Mouse (Mus musculus) CH12.LX (cell line): ENCODE results near the gene Hoxb7. TPM values are rescaled to one million over a fixed set of nuclear protein-coding genes. Genes with fewer than 3 reads are reported as not detected.

Source experiments
- DNase-seq: peaks from one replicate; pipeline ENCODE4 v3.0.0-alpha.2; 2013; ENCODE audit errors: extremely low read depth
- H3K27ac ChIP-seq: 2 replicates; pipeline ENCODE4 v1.5.1; 2012; ENCODE audit warnings: low read depth, mild to moderate bottlenecking, control low read depth, moderate library complexity; ENCODE audit not compliant: insufficient read depth
- H3K27me3 ChIP-seq: replicated peaks from 2 replicates; pipeline ENCODE3; 2012; ENCODE audit warnings: inconsistent platforms
- H3K36me3 ChIP-seq, 2 experiments: replicated peaks in 1 of 2; 2 replicates each; pipeline versions ENCODE3 to v1.6.1; 2012; ENCODE audit warnings: inconsistent platforms in 1 of 2, low read length in 1 of 2, mild to moderate bottlenecking in 1 of 2, mixed read lengths in 1 of 2, moderate library complexity in 1 of 2; ENCODE audit not compliant: control insufficient read depth in 1 of 2, insufficient read depth in 1 of 2
- H3K4me1 ChIP-seq, 2 experiments: 2 replicates each; pipeline ENCODE4 v1.6.1; 2012; ENCODE audit warnings: inconsistent platforms in 1 of 2, moderate library complexity in 1 of 2; ENCODE audit not compliant: insufficient read depth in 2 of 2, control insufficient read depth in 1 of 2
- H3K4me2 ChIP-seq: 2 replicates; pipeline ENCODE4 v1.6.1; 2012; ENCODE audit warnings: low read depth, mild to moderate bottlenecking, control low read depth; ENCODE audit not compliant: poor library complexity, insufficient read depth, severe bottlenecking
- H3K4me3 ChIP-seq, 3 experiments: fragments of 150-350 bp in 1 of 3; sonication (generic) in 1 of 3; replicated peaks in 1 of 3; 2 replicates each; pipeline versions ENCODE3 to v1.5.1; 2011 to 2012; ENCODE audit warnings: low read depth in 2 of 3, low read length in 2 of 3, mild to moderate bottlenecking in 2 of 3, moderate library complexity in 2 of 3, control low read depth in 1 of 3, improper control_type of control experiment in 1 of 3, inconsistent platforms in 1 of 3, mixed read lengths in 1 of 3; ENCODE audit not compliant: poor library complexity in 1 of 3
- H3K79me2 ChIP-seq: replicated peaks from 2 replicates; pipeline ENCODE4 v1.6.1; 2012; ENCODE audit warnings: mild to moderate bottlenecking, moderate library complexity; ENCODE audit not compliant: control insufficient read depth, poor library complexity, insufficient read depth, severe bottlenecking; ENCODE audit errors: extremely low read depth
- H3K9ac ChIP-seq: 2 replicates; pipeline ENCODE4 v1.6.1; 2012; ENCODE audit warnings: low read depth, mild to moderate bottlenecking, control low read depth, moderate library complexity; ENCODE audit not compliant: insufficient read depth
- H3K9me3 ChIP-seq: replicated peaks from 2 replicates; pipeline ENCODE3; 2012; ENCODE audit warnings: low read length, inconsistent platforms, mixed read lengths
- BHLHE40 ChIP-seq: IDR thresholded peaks from 2 replicates; pipeline ENCODE4 v1.6.1; 2011; ENCODE audit warnings: mild to moderate bottlenecking, low read depth, low read length, improper control_type of control experiment
- CHD1 ChIP-seq: IDR thresholded peaks from 2 replicates; pipeline ENCODE4 v1.6.1; 2012; ENCODE audit warnings: low read depth, low read length, improper control_type of control experiment, inconsistent platforms
- CHD2 ChIP-seq: IDR thresholded peaks from 2 replicates; pipeline ENCODE4 v1.6.1; 2011; ENCODE audit warnings: low read length, improper control_type of control experiment
- E2F4 ChIP-seq: IDR thresholded peaks from 2 replicates; pipeline ENCODE4 v1.6.1; 2011; ENCODE audit warnings: low read depth, low read length, improper control_type of control experiment; ENCODE audit not compliant: insufficient replicate concordance
- ELF1 ChIP-seq: IDR thresholded peaks from 2 replicates; pipeline ENCODE4 v1.6.1; 2014; ENCODE audit warnings: low read depth, mild to moderate bottlenecking, inconsistent platforms, low read length, improper control_type of control experiment
- HCFC1 ChIP-seq: IDR thresholded peaks from 2 replicates; pipeline ENCODE4 v1.6.1; 2012; ENCODE audit warnings: low read depth, mild to moderate bottlenecking, inconsistent platforms, low read length, improper control_type of control experiment
- IRF4 ChIP-seq: IDR thresholded peaks from 2 replicates; pipeline ENCODE4 v1.6.1; 2014; ENCODE audit warnings: low read depth, mild to moderate bottlenecking, inconsistent platforms, low read length, improper control_type of control experiment
- JUN ChIP-seq: IDR thresholded peaks from 2 replicates; pipeline ENCODE4 v1.6.1; 2011; ENCODE audit warnings: low read depth, mild to moderate bottlenecking, low read length, improper control_type of control experiment, moderate library complexity; ENCODE audit not compliant: insufficient read depth
- KAT2A ChIP-seq: IDR thresholded peaks from 2 replicates; pipeline ENCODE4 v1.6.1; 2012; ENCODE audit warnings: low read length, improper control_type of control experiment, inconsistent platforms; ENCODE audit not compliant: insufficient replicate concordance
- PAX5 ChIP-seq: IDR thresholded peaks from 2 replicates; pipeline ENCODE4 v1.6.1; 2012; ENCODE audit warnings: low read length, inconsistent platforms, mixed read lengths
- POLR2A ChIP-seq: IDR thresholded peaks from 2 replicates; pipeline ENCODE4 v1.6.1; 2011; ENCODE audit warnings: low read depth, mild to moderate bottlenecking, improper control_type of control experiment, low read length
- POLR2AphosphoS2 ChIP-seq: IDR thresholded peaks from 2 replicates; pipeline ENCODE4 v1.6.1; 2011; ENCODE audit warnings: low read depth, low read length, improper control_type of control experiment
- RCOR1 ChIP-seq: conservative IDR thresholded peaks from 2 replicates; pipeline ENCODE4 v1.6.1; 2012; ENCODE audit warnings: low read depth, mild to moderate bottlenecking, inconsistent platforms, low read length, improper control_type of control experiment
- SIN3A ChIP-seq: IDR thresholded peaks from 2 replicates; pipeline ENCODE4 v1.6.1; 2012; ENCODE audit warnings: low read length, improper control_type of control experiment, inconsistent platforms
- SMC3 ChIP-seq: IDR thresholded peaks from 2 replicates; pipeline ENCODE4 v1.6.1; 2011; ENCODE audit warnings: low read depth, low read length, improper control_type of control experiment
- USF1 ChIP-seq: IDR thresholded peaks from 2 replicates; pipeline ENCODE4 v1.6.1; 2014; ENCODE audit warnings: low read depth, mild to moderate bottlenecking, inconsistent platforms, low read length, improper control_type of control experiment
- ZC3H11A ChIP-seq: IDR thresholded peaks from 2 replicates; pipeline ENCODE4 v1.6.1; 2012; ENCODE audit warnings: low read depth, mild to moderate bottlenecking, inconsistent platforms, low read length, improper control_type of control experiment
- ZKSCAN1 ChIP-seq: IDR thresholded peaks from 2 replicates; pipeline ENCODE4 v1.6.1; 2012; ENCODE audit warnings: low read depth, inconsistent platforms, low read length, improper control_type of control experiment, borderline replicate concordance
- ZNF384 ChIP-seq: IDR thresholded peaks from 2 replicates; pipeline ENCODE4 v1.6.1; 2012; ENCODE audit warnings: low read depth, low read length, improper control_type of control experiment, inconsistent platforms
- dilution Hi-C: fragments of 300-500 bp; cut with MboI; formaldehyde crosslinking; loops from 2 replicates; pipeline ENCODE4 v1.14.3; 2020; ENCODE audit warnings: low sequenced_read_pairs; ENCODE audit not compliant: extremely low pct_unique_long_range_greater_than_20kb, extremely low pct_ligation_motif_present
- in situ Hi-C: fragments of 300-500 bp; cut with MboI; formaldehyde crosslinking; loops from 3 replicates; pipeline ENCODE4 v1.14.3; 2019; ENCODE audit warnings: low sequenced_read_pairs, low pct_ligation_motif_present, low pct_unique_long_range_greater_than_20kb, mixed read lengths
- polyA plus RNA-seq: library from polyadenylated mRNA; unstranded; fragments of >175 nt; gene quantifications from 2 replicates; pipeline ENCODE4 v1.2.1, GENCODE M21; 2012; ENCODE audit warnings: low read depth; ENCODE audit not compliant: insufficient read length
- total RNA-seq, 2 experiments: library from RNA; depleted of rRNA; stranded (reverse); fragments of 300-350 nt in 1 of 2; fragments of >200 nt in 1 of 2; gene quantifications; 2 replicates each; pipeline ENCODE4 v1.2.3; 2012 to 2014

Gene Hoxb7
- total and polyA plus RNA-seq, 3 experiments = not detected

DNA sequence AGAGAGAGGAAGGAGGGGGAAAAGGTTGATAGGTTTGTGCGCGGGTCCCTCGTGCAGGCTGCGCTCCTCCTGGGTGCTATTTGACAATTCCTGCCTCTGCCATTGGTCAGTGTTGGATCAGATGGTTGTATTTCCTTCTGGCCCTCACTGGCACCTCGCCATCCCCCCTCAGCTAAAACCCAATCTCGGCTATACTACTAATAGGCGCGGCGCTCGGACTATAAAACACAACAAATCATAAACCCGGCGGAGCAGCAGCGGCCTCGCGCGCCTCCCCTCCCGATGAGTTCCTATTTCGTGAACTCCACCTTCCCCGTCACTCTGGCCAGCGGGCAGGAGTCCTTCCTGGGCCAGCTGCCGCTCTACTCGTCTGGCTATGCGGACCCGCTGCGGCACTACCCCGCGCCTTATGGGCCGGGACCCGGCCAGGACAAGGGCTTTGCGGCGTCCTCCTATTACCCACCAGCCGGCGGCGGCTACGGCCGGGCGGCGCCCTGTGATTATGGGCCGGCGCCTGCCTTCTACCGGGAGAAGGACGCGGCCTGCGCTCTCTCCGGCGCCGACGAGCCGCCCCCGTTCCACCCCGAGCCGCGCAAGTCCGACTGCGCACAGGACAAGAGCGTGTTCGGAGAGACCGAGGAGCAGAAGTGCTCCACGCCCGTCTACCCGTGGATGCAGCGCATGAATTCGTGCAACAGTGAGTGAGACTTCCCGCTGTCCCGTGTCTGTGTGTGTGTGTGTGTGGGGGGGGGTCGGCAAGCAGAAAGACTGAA is 12.7 kb downstream of the Hoxb7 start:
- Histone ChIP-seq H3K9ac (no peak overlapping the region), H3K9me3 (peaks cover 33% of the 10 kb centered on the region), H3K4me1 (peaks cover 0 to 24% of the 10 kb centered on the region in 2 experiments; a peak in 2 of 4 replicates), H3K4me2 (no peak overlapping the region), H3K79me2 (no peaks in the 10 kb centered on the region), H3K27me3 (peaks cover 75% of the 10 kb centered on the region), H3K27ac (no peak overlapping the region), H3K4me3 (no peak overlapping the region), H3K36me3 (no peaks in the 10 kb centered on the region)
- DNase-seq = no peak
- in situ Hi-C loops = loop anchor here (10.0 kb wide), 1 partner anchor 566 kb away; no protein-coding TSS in a partner anchor
- TF ChIP-seq SMC3 = no peak
- no peak for TF ChIP-seq HCFC1
- no peak for TF ChIP-seq ZC3H11A
- no peak for TF ChIP-seq PAX5
- no peak for TF ChIP-seq USF1
- no peak for TF ChIP-seq JUN
- dilution Hi-C loops = no loop called here

DNA sequence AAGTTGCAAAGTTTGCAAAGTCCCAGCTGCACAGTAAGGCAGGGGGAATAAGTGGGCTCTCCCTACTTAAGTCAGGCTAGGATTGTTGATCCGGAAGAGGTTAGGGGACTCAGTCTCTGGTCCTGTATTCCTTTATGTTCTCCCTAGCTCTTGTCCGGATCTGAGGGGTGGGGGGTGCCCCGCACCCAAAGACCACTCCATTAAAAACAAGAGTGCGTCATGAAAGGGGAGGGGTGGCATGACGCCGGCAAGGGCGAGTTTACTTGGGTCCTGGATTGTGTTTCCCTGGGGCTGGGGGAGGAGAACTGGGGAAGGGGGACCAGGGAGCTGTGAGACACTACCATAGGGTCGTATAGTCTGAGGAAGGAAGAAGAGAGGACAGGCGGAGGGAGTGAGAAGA is 13.4 kb downstream of the Hoxb7 start:
- Histone ChIP-seq H3K9ac (no peak overlapping the region), H3K4me1 (peaks cover 0 to 18% of the 10 kb centered on the region in 2 experiments; a peak in 2 of 4 replicates), H3K9me3 (peaks cover 33% of the 10 kb centered on the region), H3K36me3 (no peaks in the 10 kb centered on the region)
- dilution Hi-C loops = no loop called here
- TF ChIP-seq ZC3H11A (no peak), IRF4 (no peak), USF1 (no peak), BHLHE40 (no peak), ZKSCAN1 (no peak), POLR2A (no peak), POLR2AphosphoS2 (no peak), CHD2 (no peak), SIN3A (no peak), KAT2A (no peak), E2F4 (no peak), CHD1 (no peak), ZNF384 (no peak), RCOR1 (no peak), ELF1 (no peak)
- TF ChIP-seq, all 38 proteins: peak for 0
- DNase-seq = no peak
- Histone ChIP-seq H3K27me3 (peaks cover 70% of the 10 kb centered on the region), H3K4me2 (no peak overlapping the region), H3K79me2 (no peaks in the 10 kb centered on the region), H3K27ac (no peak overlapping the region), H3K4me3 (no peak overlapping the region)
- in situ Hi-C loops = loop anchor here (10.0 to 25.0 kb wide), 2 partner anchors 238 to 565 kb away; no protein-coding TSS in a partner anchor
